Mouse (Mus musculus) lung, postnatal 25 days (tissue): Measurements from ENCODE around the gene Prss27.
"Not testable (repeated sequence)": the region's sequence is repeated elsewhere in the genome, so short reads cannot be mapped to it uniquely, and the experiment has no call there.

Experiments used
- DNase-seq: peaks from one replicate; pipeline ENCODE4 v3.0.0; 2022; ENCODE audit warnings: low spot score

The Prss27 gene

DNA sequence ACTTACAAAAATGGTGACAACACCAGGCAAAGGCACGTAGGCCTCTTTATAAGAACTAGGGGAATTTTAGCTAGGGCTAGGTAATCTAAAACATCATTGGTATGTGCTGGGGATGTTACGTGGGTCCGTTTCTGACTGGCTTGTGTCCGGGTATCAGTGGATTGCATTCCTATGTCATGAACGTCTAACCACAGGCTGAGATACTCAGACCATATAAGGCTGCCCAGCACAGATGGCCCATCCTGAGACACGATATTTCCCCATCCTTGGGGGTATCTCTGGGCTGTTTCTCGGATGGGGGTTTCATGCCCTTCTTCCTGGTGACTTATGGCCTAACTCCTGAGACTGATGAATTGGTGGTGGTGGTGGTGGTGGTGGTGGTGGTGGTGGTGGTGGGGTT lies 2.9 kb upstream of the Prss27 start:
- DNase-seq, result no peak

DNA sequence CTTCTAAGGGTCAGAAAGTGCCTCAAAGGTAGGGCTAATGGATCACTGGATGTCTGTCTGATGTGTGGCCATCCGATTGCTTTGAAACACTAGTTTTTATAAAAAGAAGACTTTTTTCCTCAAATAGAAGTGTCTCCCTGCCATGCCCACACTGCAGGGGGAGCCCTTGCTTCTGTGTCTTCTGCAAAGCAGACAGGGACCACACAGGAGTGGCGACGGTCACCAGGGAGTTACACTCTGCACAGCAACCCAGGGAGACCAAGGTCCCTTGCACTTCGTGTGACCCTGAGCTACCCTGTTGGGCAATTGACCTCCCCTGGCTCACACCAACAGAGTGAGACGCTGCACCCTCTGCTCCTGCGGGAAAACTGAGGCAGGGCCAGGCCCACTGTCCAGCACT lies 990 bp upstream of the Prss27 start:
- DNase-seq, result no peak

- DNase-seq, result peak; percentile 12
Observed at GRCm38 (mm10) chr17:24037360-24037759, 584 bp upstream of the Prss27 start.

DNA sequence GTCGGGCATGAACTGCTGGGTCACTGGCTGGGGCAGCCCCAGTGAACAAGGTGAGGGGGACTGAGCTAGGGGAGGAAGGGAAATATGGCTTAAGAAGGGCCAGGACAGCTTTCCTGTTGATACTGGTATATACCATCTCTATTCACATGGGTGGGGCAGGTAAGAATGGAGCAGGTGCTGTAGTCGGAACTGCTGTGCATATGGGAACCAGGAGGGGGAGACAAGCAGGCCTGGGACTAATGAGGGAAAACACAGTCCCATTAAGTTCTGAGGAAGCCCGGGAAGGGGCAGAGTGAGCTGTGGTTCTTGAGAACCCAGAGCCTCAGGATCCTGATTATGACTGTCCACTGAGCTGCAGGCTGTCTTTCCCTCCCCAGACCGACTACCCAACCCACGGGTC lies 6.5 kb downstream of the Prss27 start:
- no peak for DNase-seq

- no peak for DNase-seq
Observed at GRCm38 (mm10) chr17:24045608-24046007, 7.7 kb downstream of the Prss27 start.

DNA sequence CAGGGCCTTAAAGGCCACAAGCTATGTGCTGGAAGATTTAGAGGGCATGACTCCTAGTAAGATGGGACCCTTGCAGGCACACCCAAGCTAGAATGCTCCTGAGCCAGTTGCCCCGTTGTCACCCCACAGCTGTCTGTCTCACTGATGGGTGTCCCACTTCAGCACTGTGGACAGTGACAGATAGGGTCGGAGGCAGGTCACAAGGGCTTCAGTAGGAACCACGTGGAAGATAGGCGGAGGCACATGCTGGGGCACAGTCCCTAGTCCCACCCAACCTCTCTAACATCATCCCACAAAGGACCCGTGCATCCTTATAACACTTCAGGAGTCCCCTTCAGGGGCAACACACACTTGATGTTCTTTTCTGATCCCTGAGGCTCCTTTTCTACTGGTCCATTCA lies 8.1 kb downstream of the Prss27 start:
- no peak for DNase-seq

- DNase-seq, result no peak
Observed at GRCm38 (mm10) chr17:24048053-24048452, 10.1 kb downstream of the Prss27 start.

GRCm38 (mm10) chr17:24049008-24049407 lies 11.1 kb downstream of the Prss27 start:
- no peak for DNase-seq

- DNase-seq, result peak; percentile 16
Observed at GRCm38 (mm10) chr17:24056636-24057625, 19.0 kb downstream of the Prss27 start.

DNA sequence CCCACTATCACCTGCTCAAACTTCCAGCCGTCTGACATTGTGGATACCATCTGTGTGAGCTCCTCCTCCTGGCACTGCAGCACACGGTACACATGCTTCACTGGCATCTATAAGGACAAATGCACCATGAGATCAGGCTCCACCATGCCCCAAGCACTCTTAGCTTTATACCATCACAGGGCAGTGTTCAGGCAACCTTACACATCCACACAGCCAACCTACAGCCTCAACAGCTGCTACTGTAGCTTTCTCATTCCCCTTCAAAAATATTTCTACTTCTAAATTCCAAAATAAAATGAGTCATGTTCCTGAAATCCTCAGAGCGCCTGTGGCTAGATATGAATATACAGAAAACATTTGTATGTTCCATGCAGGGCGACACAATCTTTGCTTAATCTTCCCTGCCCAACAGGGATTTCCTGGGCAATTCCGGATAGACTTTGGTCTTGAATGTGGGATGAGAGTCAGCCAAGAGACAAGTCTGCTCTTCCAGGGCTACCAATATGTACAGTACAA lies 19.8 kb downstream of the Prss27 start:
- DNase-seq, result no peak

DNA sequence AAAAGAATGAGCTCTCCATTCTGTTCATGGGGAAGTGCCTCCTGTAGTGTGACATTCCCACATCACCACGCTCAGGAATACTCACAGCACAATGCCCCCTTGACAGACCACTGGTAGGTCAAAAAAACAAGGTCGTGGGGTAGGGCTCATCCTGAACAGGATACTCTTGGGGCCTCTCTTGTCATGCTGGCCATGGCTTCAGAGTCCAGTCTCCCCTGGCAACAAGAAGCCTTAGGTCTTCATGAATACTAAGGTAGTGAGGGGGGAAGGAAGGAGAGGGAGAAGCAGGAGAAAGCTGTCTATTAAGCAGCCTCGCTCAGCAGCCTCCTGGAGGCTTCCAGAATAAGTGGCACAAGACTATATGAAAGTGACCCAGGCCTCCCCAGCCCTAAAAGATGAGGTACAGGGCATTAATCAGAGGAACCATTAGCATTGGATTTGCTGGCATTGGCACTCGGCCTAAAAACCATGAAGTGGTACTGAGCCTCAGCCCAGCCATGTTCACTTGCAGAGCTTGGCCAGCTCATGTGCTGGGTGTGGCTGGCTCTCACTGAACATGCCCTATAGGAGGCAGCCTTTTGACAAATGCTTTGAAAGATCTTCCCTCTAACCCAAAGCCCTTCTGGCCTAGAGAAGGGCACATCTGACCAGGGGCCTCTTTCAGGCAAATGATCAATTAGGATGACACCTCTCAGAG lies 24.7 kb downstream of the Prss27 start:
- no peak for DNase-seq

GRCm38 (mm10) chr17:24068271-24068670 lies 30.3 kb downstream of the Prss27 start:
- DNase-seq, result peak; percentile 19

DNA sequence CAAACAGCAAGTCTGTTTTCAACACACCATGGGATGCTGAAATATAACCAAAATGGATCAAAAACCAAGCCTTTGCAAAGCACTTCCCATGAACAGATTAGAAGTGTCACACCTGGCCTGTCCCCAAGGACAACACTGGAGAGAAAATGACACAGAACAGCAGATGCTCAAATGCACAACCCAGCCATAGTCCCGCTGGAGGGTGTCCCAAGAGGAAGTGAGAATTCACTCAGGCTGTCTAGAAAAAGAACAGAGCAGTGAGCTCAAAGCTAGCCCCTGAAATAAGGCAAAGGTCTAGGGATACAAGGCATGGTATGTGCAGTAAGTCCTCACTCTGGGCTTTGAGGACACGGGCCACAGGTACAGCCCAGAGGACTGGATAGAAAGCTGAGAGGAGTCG lies 31.6 kb downstream of the Prss27 start:
- no peak for DNase-seq

DNA sequence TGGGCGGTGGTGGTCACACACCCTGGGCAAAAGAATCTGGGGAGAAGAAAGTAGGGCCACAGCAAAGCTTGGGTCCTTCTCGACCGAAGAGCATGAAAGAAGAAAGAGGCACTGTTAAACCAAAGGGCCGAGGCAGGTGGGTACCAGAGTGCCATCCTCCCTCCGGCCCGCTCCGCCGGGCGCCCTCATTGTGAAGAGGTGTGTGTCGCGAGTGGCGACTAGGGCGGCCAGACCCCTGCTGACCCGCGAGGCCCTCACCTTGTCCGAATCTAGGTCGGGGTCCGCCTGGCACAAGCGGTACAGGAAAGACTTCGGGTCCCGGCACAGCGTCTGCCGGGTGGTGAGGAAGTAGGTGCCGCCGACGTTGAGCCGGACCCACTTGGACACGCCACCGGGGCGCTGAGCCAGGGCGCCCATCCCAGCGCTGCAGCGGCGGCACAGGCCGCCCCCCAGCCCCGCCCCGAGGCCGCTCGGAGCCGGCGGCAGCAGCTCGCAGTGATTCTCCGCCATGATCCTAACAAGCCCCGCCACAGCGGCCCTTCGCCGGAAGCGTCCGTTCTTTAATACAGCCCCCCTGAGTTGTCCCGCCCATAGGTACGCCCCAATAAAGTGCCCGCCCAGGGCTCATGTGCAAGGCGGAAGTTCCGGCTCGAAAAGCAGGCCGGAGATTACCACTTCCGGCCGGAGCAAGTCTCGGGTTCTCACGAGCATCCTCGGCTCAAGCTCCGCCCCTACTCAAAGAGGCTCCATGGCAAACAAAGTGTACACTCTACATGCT lies 35.2 kb downstream of the Prss27 start, which contains the start of gene Kctd5:
Gene Kctd5, minus strand, starts transcription at position 567 of the 778 bp plus-strand sequence.
- DNase-seq, result peak; percentile 94

- DNase-seq, result peak; percentile 62
Observed at GRCm38 (mm10) chr17:24077101-24077500, 39.2 kb downstream of the Prss27 start.

DNA sequence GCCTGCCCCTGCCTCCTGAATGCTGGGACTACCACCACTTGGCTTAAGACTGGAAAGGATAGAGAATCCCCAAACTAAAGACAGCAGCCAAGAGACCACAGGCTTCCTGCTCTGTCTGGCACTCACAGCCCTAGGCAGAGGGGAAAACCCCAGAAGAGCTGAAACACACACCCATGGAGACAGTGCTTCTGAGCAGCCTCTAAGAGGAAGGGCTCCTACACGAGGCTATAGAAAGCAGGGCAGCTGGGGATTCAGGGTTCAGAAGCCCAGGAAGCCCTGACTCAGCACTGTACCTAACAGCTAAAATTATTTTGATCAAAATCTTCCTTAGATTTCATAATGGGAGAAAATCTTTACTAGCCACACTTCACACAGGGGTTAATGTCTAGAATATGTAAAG lies 46.6 kb downstream of the Prss27 start:
- no peak for DNase-seq

DNA sequence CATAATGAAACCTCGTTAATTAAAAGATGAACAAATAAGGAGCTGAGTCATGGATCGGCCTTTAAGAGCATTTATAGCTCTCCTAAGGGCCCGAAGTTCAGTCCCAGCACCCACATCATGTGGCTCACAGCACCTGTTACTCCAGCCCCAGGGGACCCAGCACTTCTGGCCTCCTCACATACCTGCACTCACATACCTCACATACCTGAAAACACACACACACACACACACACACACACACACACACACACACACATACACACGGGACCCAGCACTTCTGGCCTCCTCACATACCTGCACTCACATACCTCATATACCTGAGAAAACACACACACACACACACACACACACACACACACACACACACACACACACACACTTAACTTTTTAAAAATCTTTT lies 48.5 kb downstream of the Prss27 start:
- DNase-seq, result not testable (repeated sequence)

DNA sequence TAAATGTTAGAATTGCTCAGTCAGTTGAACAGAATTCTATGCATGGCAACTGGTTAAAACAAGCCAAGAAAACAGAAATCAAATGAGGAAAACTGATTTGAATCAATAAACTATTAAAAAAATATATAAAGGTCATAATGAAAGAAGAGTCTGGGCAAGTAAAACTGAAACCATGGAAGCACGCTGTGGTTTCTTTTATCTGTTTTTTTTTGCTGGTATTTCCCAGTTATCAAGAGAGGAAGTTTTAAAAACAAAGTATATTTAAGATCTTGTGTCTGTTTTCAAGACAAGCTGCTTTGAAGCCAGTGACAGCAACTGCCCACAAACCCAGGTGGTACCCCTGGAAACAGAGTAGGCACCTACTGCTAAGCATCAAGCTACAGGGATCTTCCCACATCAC lies 52.6 kb downstream of the Prss27 start:
- DNase-seq, result no peak
